Comparison of ENCODE assay signal across 10 mouse cellular contexts in the genomic region with DNA sequence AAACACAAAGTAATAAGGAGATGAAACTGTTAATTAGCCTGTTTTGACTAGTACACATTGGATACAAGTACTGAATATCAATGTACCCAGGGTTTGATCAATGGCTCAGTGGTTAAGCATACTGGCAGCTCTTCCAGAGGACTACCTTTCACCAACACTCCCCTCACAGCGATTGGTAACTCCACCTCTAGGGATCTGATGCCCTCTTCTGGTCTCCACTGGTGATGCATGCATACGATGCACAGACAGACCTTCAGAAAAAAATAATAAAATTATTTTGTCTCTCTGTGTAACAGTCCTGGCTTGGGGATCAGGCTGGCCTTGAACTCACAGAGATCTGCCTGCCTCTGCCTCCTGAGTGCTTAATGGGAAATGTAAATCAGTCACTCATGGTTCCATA. TPM values are rescaled to one million over a fixed set of nuclear protein-coding genes. Genes with fewer than 3 reads are reported as not detected.
DNase-seq lines count a peak whose midpoint lies in the region; ATAC-seq and TF ChIP-seq lines count a peak whose summit lies in the region.
"Had no signal": no experiment of that assay in that cellular context is flagged by ENCODE, and none has a peak within 500 bp of the region (broad histone marks: within the 10 kb centered on the region; RNA-seq: fewer than 3 reads in every experiment).

No protein-coding gene starts in this region.

- 38% methylated on average over 2 of the region's 2 CpGs for WGBS in heart, postnatal 0 days
- WGBS in liver, postnatal 0 days (ENCODE audit: insufficient replicate concordance), result 26% methylated on average over 2 of the region's 2 CpGs

- no peak overlapping the region for H3K9ac ChIP-seq in heart, postnatal 0 days (replicated peaks; ENCODE audit: low read depth, low read length)
- H3K9ac ChIP-seq in liver, postnatal 0 days (replicated peaks), result no peak overlapping the region
- H3K9ac ChIP-seq: lung, embryonic 15.5 days had no signal

- no peaks in the 10 kb centered on the region for H3K36me3 ChIP-seq in heart, postnatal 0 days (replicated peaks; ENCODE audit: control insufficient read depth, insufficient read depth, low read length)
- no peaks in the 10 kb centered on the region for H3K36me3 ChIP-seq in liver, postnatal 0 days (replicated peaks; ENCODE audit: insufficient read depth, low read length)
- H3K36me3 ChIP-seq: lung, embryonic 15.5 days had no signal

- H3K27me3 ChIP-seq in heart, postnatal 0 days (ENCODE audit: control insufficient read depth, insufficient read depth, low read length), result no peaks in the 10 kb centered on the region
- no peaks in the 10 kb centered on the region for H3K27me3 ChIP-seq in liver, postnatal 0 days (ENCODE audit: insufficient read depth, low read length)
- H3K27me3 ChIP-seq: lung, embryonic 15.5 days had no signal

- H3K4me1 ChIP-seq in heart, postnatal 0 days (ENCODE audit: control insufficient read depth, insufficient read depth), result no peaks in the 10 kb centered on the region
- H3K4me1 ChIP-seq in liver, postnatal 0 days (ENCODE audit: insufficient read depth), result no peaks in the 10 kb centered on the region
- H3K4me1 ChIP-seq: lung, embryonic 15.5 days had no signal

- TF ChIP-seq CTCF in heart, postnatal 0 days (IDR thresholded peaks at IDR 0.05; ENCODE audit: low read depth), result peak; percentile 37
- TF ChIP-seq CTCF in liver, postnatal 0 days (IDR thresholded peaks at IDR 0.05; ENCODE audit: low read depth), result peak; percentile 61

- ATAC-seq in heart, postnatal 0 days (ENCODE audit: insufficient read depth, low read depth), result no peak
- ATAC-seq in liver, postnatal 0 days, result no peak
- ATAC-seq in monocyte, adult 5-6 weeks (replicated peaks; ENCODE audit: insufficient number of reproducible peaks, low FRiP score, low TSS enrichment, poor library complexity, severe bottlenecking), result no peak

- no peak overlapping the region for H3K27ac ChIP-seq in heart, postnatal 0 days (ENCODE audit: low read depth)
- no peak overlapping the region for H3K27ac ChIP-seq in liver, postnatal 0 days (ENCODE audit: low read depth)
- H3K27ac ChIP-seq: lung, embryonic 15.5 days had no signal

- TF ChIP-seq EP300 in heart, postnatal 0 days (IDR thresholded peaks at IDR 0.05; ENCODE audit: low read depth), result no peak
- no peak for TF ChIP-seq EP300 in liver, postnatal 0 days (IDR thresholded peaks at IDR 0.05; ENCODE audit: low read depth)

- no peak for DNase-seq in heart, postnatal 0 days (ENCODE audit: low spot score)
- no peak for DNase-seq in heart, adult 8-10 months (ENCODE audit: low spot score)
- peak; percentile 60 for DNase-seq in 416B (ENCODE audit: low read depth)
- peak; percentile 45 for DNase-seq in adrenal gland, postnatal 10 days
- DNase-seq in liver, postnatal 0 days, result peak; percentile 37
- no peak for DNase-seq in neural tube, embryonic 10.5 days (ENCODE audit: extremely low spot score, low spot score)
- no peak for DNase-seq in urinary bladder, adult 2 months (ENCODE audit: low spot score)

- no peaks in the 10 kb centered on the region for H3K9me3 ChIP-seq in heart, postnatal 0 days (replicated peaks; ENCODE audit: control insufficient read depth, low read length)
- H3K9me3 ChIP-seq in liver, postnatal 0 days (ENCODE audit: low read length), result no peaks in the 10 kb centered on the region
- H3K9me3 ChIP-seq: lung, embryonic 15.5 days had no signal

- no peak overlapping the region for H3K4me2 ChIP-seq in heart, postnatal 0 days (ENCODE audit: low read depth, low read length)
- H3K4me2 ChIP-seq in liver, postnatal 0 days (ENCODE audit: low read depth, low read length), result no peak overlapping the region
- H3K4me2 ChIP-seq: lung, embryonic 15.5 days had no signal

- H3K4me3 ChIP-seq in heart, postnatal 0 days (ENCODE audit: low read depth, low read length), result no peak overlapping the region
- H3K4me3 ChIP-seq in liver, postnatal 0 days (ENCODE audit: low read depth, low read length), result no peak overlapping the region
- H3K4me3 ChIP-seq: lung, embryonic 15.5 days had no signal

RNA-seq across cellular contexts. Expression of gene Btf3, which starts 15.3 kb away (rescaled TPM):
- 208 and 210 TPM in 2 replicates for total RNA-seq in heart, postnatal 0 days (2014; rRNA removed; ENCODE audit: low replicate concordance)
- polyA plus RNA-seq in heart, postnatal 0 days (2015; fragmentation: Nextera tagmentation; extraction: Ambion mirVana), result 384 and 393 TPM in 2 replicates
- total RNA-seq in heart, adult 8-10 months (2022), result 100 to 1,000 TPM; 181 to 211 (median 205) TPM
- 100 to 1,000 TPM; 361 to 381 TPM for total RNA-seq in adrenal gland, postnatal 10 days (2021)
- polyA plus RNA-seq in liver, postnatal 0 days (2015; fragmentation: Nextera tagmentation; extraction: Ambion mirVana), result 306 and 312 TPM in 2 replicates
- total RNA-seq in monocyte, adult 5-6 weeks (2017), result 890 to 909 TPM (median 904 TPM) in 3 replicates
- 665 and 770 TPM in 2 replicates for polyA plus RNA-seq in urinary bladder, adult 2 months (2012; rRNA removed)

RNA-seq across cellular contexts. Expression of gene Foxd1, which starts 21.9 kb away (rescaled TPM):
- total RNA-seq in heart, postnatal 0 days (2014; rRNA removed; ENCODE audit: low replicate concordance), result not detected in 2 replicates
- polyA plus RNA-seq in heart, postnatal 0 days (2015; fragmentation: Nextera tagmentation; extraction: Ambion mirVana), result not detected in 2 replicates
- under 1 TPM in 1 of 4 experiments, not detected in 3; 0.06 TPM for total RNA-seq in heart, adult 8-10 months (2022)
- total RNA-seq in adrenal gland, postnatal 10 days (2021), result 1 to 10 TPM in 1 of 2 experiments, under 1 TPM in 1; 0.72 to 1.1 TPM
- not detected in 2 replicates for polyA plus RNA-seq in liver, postnatal 0 days (2015; fragmentation: Nextera tagmentation; extraction: Ambion mirVana)
- total RNA-seq in monocyte, adult 5-6 weeks (2017), result not detected in 3 replicates
- 0.01 TPM in 1 of 2 replicates, not detected in the other for polyA plus RNA-seq in urinary bladder, adult 2 months (2012; rRNA removed)

RNA-seq across cellular contexts. Expression of gene Gm21976, which starts 52.4 kb away (rescaled TPM):
- not detected in 2 replicates for total RNA-seq in heart, postnatal 0 days (2014; rRNA removed; ENCODE audit: low replicate concordance)
- 0.16 TPM in 1 of 2 replicates, not detected in the other for polyA plus RNA-seq in heart, postnatal 0 days (2015; fragmentation: Nextera tagmentation; extraction: Ambion mirVana)
- not detected for total RNA-seq in heart, adult 8-10 months (2022)
- not detected for total RNA-seq in adrenal gland, postnatal 10 days (2021)
- polyA plus RNA-seq in liver, postnatal 0 days (2015; fragmentation: Nextera tagmentation; extraction: Ambion mirVana), result not detected in 2 replicates
- 1.3 TPM in 1 of 3 replicates, not detected in the others for total RNA-seq in monocyte, adult 5-6 weeks (2017)
- not detected in 2 replicates for polyA plus RNA-seq in urinary bladder, adult 2 months (2012; rRNA removed)
- total RNA-seq: heart, adult 18-20 months had no signal
- polyA plus RNA-seq: lung, embryonic 15.5 days had no signal

Comparison
In these comparisons a context has a peak if more than half of its experiments do, and no peak if none do; other contexts are left out.
1. DNase-seq: peak in 416B (single experiment), adrenal gland, postnatal 10 days (single experiment) and liver, postnatal 0 days (single experiment); none in heart, postnatal 0 days (single experiment), heart, adult 8-10 months (single experiment), neural tube, embryonic 10.5 days (single experiment) and urinary bladder, adult 2 months (single experiment).